Mouse (Mus musculus): ENCODE results near the gene Fkbp3. TPM values are rescaled to one million over a fixed set of nuclear protein-coding genes. Genes with fewer than 3 reads are reported as not detected.

Fkbp3 gene
- polyA plus RNA-seq, 1 experiment from 2014 or later, result 506 TPM

- Histone ChIP-seq H3K9me3 (ENCODE audit: control insufficient read depth, low read length) (no peaks in the 10 kb centered on the region), H3K9ac (ENCODE audit: low read depth, low read length) (no peak overlapping the region), H3K4me2 (replicated peaks; ENCODE audit: low read depth, low read length) (no peak overlapping the region), H3K4me1 (ENCODE audit: control insufficient read depth, insufficient read depth, low read length) (no peaks in the 10 kb centered on the region), H3K27me3 (ENCODE audit: control insufficient read depth, insufficient read depth, low read length) (no peaks in the 10 kb centered on the region), H3K27ac (ENCODE audit: low read depth, low read length) (no peak overlapping the region), H3K36me3 (ENCODE audit: control insufficient read depth, insufficient read depth, low read length) (peaks cover 55% of the 10 kb centered on the region), H3K4me3 (ENCODE audit: low read length) (no peak overlapping the region)
- no peak for ATAC-seq (ENCODE audit: low FRiP score, low TSS enrichment)
Observed at GRCm38 (mm10) chr12:65048799-65049198, 25.0 kb downstream of the Fkbp3 start.

GRCm38 (mm10) chr12:65037546-65037937, 36.3 kb downstream of the Fkbp3 start:
- no peak for ATAC-seq (ENCODE audit: low FRiP score, low TSS enrichment)
- Histone ChIP-seq H3K27ac (ENCODE audit: low read depth, low read length) (no peak overlapping the region), H3K36me3 (ENCODE audit: control insufficient read depth, insufficient read depth, low read length) (0 out of 2 replicates have a peak, but pooled peaks cover 3% of the 10 kb centered on the region), H3K4me3 (ENCODE audit: low read length) (peak overlapping the region; percentile 87), H3K9ac (ENCODE audit: low read depth, low read length) (peak overlapping the region; percentile 95; the same call in 1 of the 2 replicates), H3K4me1 (ENCODE audit: control insufficient read depth, insufficient read depth, low read length) (peaks cover 15% of the 10 kb centered on the region), H3K27me3 (ENCODE audit: control insufficient read depth, insufficient read depth, low read length) (no peaks in the 10 kb centered on the region), H3K9me3 (ENCODE audit: control insufficient read depth, low read length) (no peaks in the 10 kb centered on the region), H3K4me2 (replicated peaks; ENCODE audit: low read depth, low read length) (peak overlapping the region; percentile 49)
- 19% methylated on average over 4 of the region's 4 CpGs for WGBS

- no peaks in the 10 kb centered on the region for H3K36me3 ChIP-seq (ENCODE audit: control insufficient read depth, insufficient read depth, low read length)
- H3K27ac ChIP-seq (ENCODE audit: low read depth, low read length), result no peak overlapping the region
- peak overlapping the region; percentile 87 for H3K4me3 ChIP-seq (ENCODE audit: low read length)
- WGBS, result 16% methylated on average over 18 of the region's 18 CpGs
- peak; percentile 9; the same call in 1 of the 2 replicates for ATAC-seq (ENCODE audit: low FRiP score, low TSS enrichment)
- no peaks in the 10 kb centered on the region for H3K9me3 ChIP-seq (ENCODE audit: control insufficient read depth, low read length)
- no peaks in the 10 kb centered on the region for H3K27me3 ChIP-seq (ENCODE audit: control insufficient read depth, insufficient read depth, low read length)
- peak overlapping the region; percentile 95 for H3K9ac ChIP-seq (ENCODE audit: low read depth, low read length)
- H3K4me2 ChIP-seq (replicated peaks; ENCODE audit: low read depth, low read length), result peak overlapping the region; percentile 49
- H3K4me1 ChIP-seq (ENCODE audit: control insufficient read depth, insufficient read depth, low read length), result peaks cover 15% of the 10 kb centered on the region
Observed at GRCm38 (mm10) chr12:65036892-65037545, 36.8 kb downstream of the Fkbp3 start.

- peak within 1 kb of the TSS; percentile 85 for H3K27ac ChIP-seq (ENCODE audit: low read depth, low read length)
- under 1% methylated on average over 63 of the region's 65 CpGs for WGBS
- H3K4me1 ChIP-seq (ENCODE audit: control insufficient read depth, insufficient read depth, low read length), result peaks cover 15% of the 10 kb centered on the region
- H3K9ac ChIP-seq (ENCODE audit: low read depth, low read length), result peak within 1 kb of the TSS; percentile 95
- H3K4me2 ChIP-seq (replicated peaks; ENCODE audit: low read depth, low read length), result peak within 1 kb of the TSS; percentile 49
- no peaks in the 10 kb centered on the region for H3K27me3 ChIP-seq (ENCODE audit: control insufficient read depth, insufficient read depth, low read length)
- H3K36me3 ChIP-seq (ENCODE audit: control insufficient read depth, insufficient read depth, low read length), result no peaks in the 10 kb centered on the region
- no peaks in the 10 kb centered on the region for H3K9me3 ChIP-seq (ENCODE audit: control insufficient read depth, low read length)
- ATAC-seq (ENCODE audit: low FRiP score, low TSS enrichment), result peak; percentile 96
- H3K4me3 ChIP-seq (ENCODE audit: low read length), result peak within 1 kb of the TSS; percentile 87
Observed at GRCm38 (mm10) chr12:65036190-65036870, 37.5 kb downstream of the Fkbp3 start, which contains the start of gene Prpf39. Prpf39 (plus strand) TSS chr12:65036333.

- Histone ChIP-seq H3K27me3 (ENCODE audit: control insufficient read depth, insufficient read depth, low read length) (no peaks in the 10 kb centered on the region), H3K36me3 (ENCODE audit: control insufficient read depth, insufficient read depth, low read length) (no peaks in the 10 kb centered on the region), H3K9me3 (ENCODE audit: control insufficient read depth, low read length) (no peaks in the 10 kb centered on the region), H3K4me1 (ENCODE audit: control insufficient read depth, insufficient read depth, low read length) (peaks cover 15% of the 10 kb centered on the region), H3K4me2 (replicated peaks; ENCODE audit: low read depth, low read length) (peak overlapping the region; percentile 49), H3K27ac (ENCODE audit: low read depth, low read length) (no peak overlapping the region), H3K9ac (ENCODE audit: low read depth, low read length) (no peak overlapping the region), H3K4me3 (ENCODE audit: low read length) (peak overlapping the region; percentile 87)
- ATAC-seq (ENCODE audit: low FRiP score, low TSS enrichment), result no peak
- 46% methylated on average over 8 of the region's 8 CpGs for WGBS
Observed at GRCm38 (mm10) chr12:65035839-65036189, 38.0 kb downstream of the Fkbp3 start.

- no peaks in the 10 kb centered on the region for H3K4me1 ChIP-seq (ENCODE audit: control insufficient read depth, insufficient read depth, low read length)
- H3K36me3 ChIP-seq (ENCODE audit: control insufficient read depth, insufficient read depth, low read length), result peaks cover 16% of the 10 kb centered on the region
- no peaks in the 10 kb centered on the region for H3K27me3 ChIP-seq (ENCODE audit: control insufficient read depth, insufficient read depth, low read length)
- ATAC-seq (ENCODE audit: low FRiP score, low TSS enrichment), result no peak
- H3K9ac ChIP-seq (ENCODE audit: low read depth, low read length), result no peak overlapping the region
- no peaks in the 10 kb centered on the region for H3K9me3 ChIP-seq (ENCODE audit: control insufficient read depth, low read length)
- no peak overlapping the region for H3K4me2 ChIP-seq (replicated peaks; ENCODE audit: low read depth, low read length)
- H3K27ac ChIP-seq (ENCODE audit: low read depth, low read length), result no peak overlapping the region
- H3K4me3 ChIP-seq (ENCODE audit: low read length), result no peak overlapping the region
- 99% methylated on average over 6 of the region's 6 CpGs for WGBS
Observed at GRCm38 (mm10) chr12:65022842-65023241, 51.0 kb downstream of the Fkbp3 start.

Other genes starting within 250 kb of the Fkbp3 start
- 2.9 and 4.8 TPM in 2 replicates for gene Gm527, start 156.1 kb downstream of the Fkbp3 start, polyA plus RNA-seq (2014; fragmentation: Nextera tagmentation; extraction: Ambion mirVana)
- gene Klhl28, start 108.5 kb downstream of the Fkbp3 start, polyA plus RNA-seq (2014; fragmentation: Nextera tagmentation; extraction: Ambion mirVana), result 9.8 and 14.3 TPM in 2 replicates
- 27.5 and 42.5 TPM in 2 replicates for gene Togaram1, start 108.2 kb downstream of the Fkbp3 start, polyA plus RNA-seq (2014; fragmentation: Nextera tagmentation; extraction: Ambion mirVana)
- 45.0 and 63.1 TPM in 2 replicates for gene Prpf39, start 37.7 kb downstream of the Fkbp3 start, polyA plus RNA-seq (2014; fragmentation: Nextera tagmentation; extraction: Ambion mirVana)
- gene Fancm, start 1.6 kb upstream of the Fkbp3 start, polyA plus RNA-seq (2014; fragmentation: Nextera tagmentation; extraction: Ambion mirVana), result 12.8 and 15.3 TPM in 2 replicates
- 71.2 and 82.2 TPM in 2 replicates for gene Mis18bp1, start 98.6 kb upstream of the Fkbp3 start, polyA plus RNA-seq (2014; fragmentation: Nextera tagmentation; extraction: Ambion mirVana)
- gene Wdr20rt, start 151.5 kb upstream of the Fkbp3 start, polyA plus RNA-seq (2014; fragmentation: Nextera tagmentation; extraction: Ambion mirVana), result not detected in 2 replicates